Mouse (Mus musculus) neural tube, embryonic 11.5 days (tissue): Measurements from ENCODE around the gene Fat1. TPM values are rescaled to one million over a fixed set of nuclear protein-coding genes. Genes with fewer than 3 reads are reported as not detected.

ENCODE experiments used
- ATAC-seq: fragments of 200-750 bp; cut with Nextera tagmentation; 2 replicates; pipeline ENCODE4 v1.8.0; 2017; ENCODE audit warnings: moderate number of reproducible peaks, mild to moderate bottlenecking, moderate TSS enrichment, moderate library complexity; ENCODE audit not compliant: insufficient read depth, low FRiP score, low TSS enrichment
- DNase-seq: peaks from one replicate; pipeline ENCODE4 v3.0.0-alpha.2; 2015; ENCODE audit warnings: low spot score
- H3K27ac ChIP-seq: fragments of 300-500 bp; sonication (generic); 2 replicates; pipeline ENCODE4 v1.5.1; 2014; ENCODE audit warnings: low read depth, mild to moderate bottlenecking, low read length
- H3K27me3 ChIP-seq: fragments of 300-500 bp; sonication (generic); 2 replicates; pipeline ENCODE4 v1.6.1; 2014; ENCODE audit warnings: mild to moderate bottlenecking, low read length, mixed read lengths; ENCODE audit not compliant: control insufficient read depth, insufficient read depth
- H3K36me3 ChIP-seq: fragments of 300-500 bp; sonication (generic); 2 replicates; pipeline ENCODE4 v1.6.1; 2014; ENCODE audit warnings: mild to moderate bottlenecking, low read length, moderate library complexity, mixed read lengths; ENCODE audit not compliant: control insufficient read depth, insufficient read depth
- H3K4me1 ChIP-seq: fragments of 300-500 bp; sonication (generic); 2 replicates; pipeline ENCODE4 v1.6.1; 2014; ENCODE audit warnings: low read length, mixed read lengths; ENCODE audit not compliant: control insufficient read depth, insufficient read depth
- H3K4me2 ChIP-seq: fragments of 300-500 bp; sonication (generic); 2 replicates; pipeline ENCODE4 v1.6.1; 2014; ENCODE audit warnings: low read depth, mild to moderate bottlenecking, moderate library complexity
- H3K4me3 ChIP-seq: fragments of 300-500 bp; sonication (generic); 2 replicates; pipeline ENCODE4 v1.5.1; 2014; ENCODE audit warnings: low read depth, low read length
- H3K9ac ChIP-seq: fragments of 300-500 bp; sonication (generic); 2 replicates; pipeline ENCODE4 v1.6.1; 2014; ENCODE audit warnings: mild to moderate bottlenecking, low read length
- H3K9me3 ChIP-seq: fragments of 300-500 bp; sonication (generic); 2 replicates; pipeline ENCODE4 v1.6.1; 2016; ENCODE audit warnings: low read length; ENCODE audit not compliant: control insufficient read depth
- WGBS: fragments of 180-500 bp; shearing (Covaris S2); extraction: QIAGEN DNeasy Blood & Tissue Kit; methylation state at CpG from one replicate; pipeline ENCODE4 v1.1.7; 2014; 5-methylcytosine and 5-hydroxymethylcytosine counted together
- polyA plus RNA-seq: library from polyadenylated mRNA; unstranded; fragments of >200 nt; fragmentation: Nextera tagmentation; extraction: Ambion mirVana; gene quantifications from 2 replicates; pipeline ENCODE4 v1.2.1, GENCODE M21; 2014

The Fat1 gene
- polyA plus RNA-seq, 1 experiment from 2014 or later: 23.3 TPM

- no peak overlapping the region for H3K4me2 ChIP-seq
- H3K27me3 ChIP-seq: no peaks in the 10 kb centered on the region
- H3K36me3 ChIP-seq: peaks cover 29% of the 10 kb centered on the region
- no peak overlapping the region for H3K4me3 ChIP-seq
- no peak overlapping the region for H3K9ac ChIP-seq
- ATAC-seq (no peak), DNase-seq (no peak)
- no peak overlapping the region for H3K27ac ChIP-seq
- 62% methylated on average over 6 of the region's 6 CpGs for WGBS
- H3K4me1 ChIP-seq: no peaks in the 10 kb centered on the region
- H3K9me3 ChIP-seq: peaks cover 2% of the 10 kb centered on the region; the same call in 1 of the 2 replicates
Observed at GRCm38 (mm10) chr8:45028081-45028497, 92.8 kb downstream of the Fat1 start.

DNA sequence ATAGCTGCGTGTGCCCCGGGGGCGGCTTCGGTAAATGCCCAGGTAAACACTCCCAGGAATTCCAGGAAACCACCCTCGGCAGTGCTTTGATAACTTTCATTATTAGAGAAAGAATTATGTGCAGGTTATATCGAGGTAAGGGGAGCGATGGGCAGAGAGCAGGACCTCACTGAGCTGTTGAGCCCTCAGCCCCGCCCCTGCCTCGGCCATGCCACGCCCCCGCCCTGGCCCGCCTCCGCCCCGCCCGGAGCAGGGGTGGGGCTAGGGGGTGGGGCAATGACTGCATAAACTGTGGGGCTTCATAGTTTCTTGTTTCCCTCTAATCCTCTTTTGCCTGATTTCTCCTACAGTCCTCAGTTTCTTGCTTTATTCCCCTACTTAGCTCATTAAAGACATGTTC lies 103.1 kb downstream of the Fat1 start:
- H3K4me1 ChIP-seq: no peaks in the 10 kb centered on the region
- H3K4me3 ChIP-seq: no peak overlapping the region
- H3K36me3 ChIP-seq: peaks cover 31% of the 10 kb centered on the region
- no peaks in the 10 kb centered on the region for H3K27me3 ChIP-seq
- H3K27ac ChIP-seq: no peak overlapping the region
- ATAC-seq: no peak
- H3K4me2 ChIP-seq: no peak overlapping the region
- 78% methylated on average over 15 of the region's 15 CpGs for WGBS
- no peak overlapping the region for H3K9ac ChIP-seq
- no peak for DNase-seq
- H3K9me3 ChIP-seq: no peaks in the 10 kb centered on the region

GRCm38 (mm10) chr8:45044160-45044559 lies 108.9 kb downstream of the Fat1 start:
- WGBS: 95% methylated on average over 26 of the region's 26 CpGs
- H3K27me3 ChIP-seq: no peaks in the 10 kb centered on the region
- H3K9me3 ChIP-seq: no peaks in the 10 kb centered on the region
- H3K27ac ChIP-seq: no peak overlapping the region
- H3K4me2 ChIP-seq: no peak overlapping the region
- DNase-seq (no peak), ATAC-seq (no peak)
- H3K36me3 ChIP-seq: peaks cover 15% of the 10 kb centered on the region
- H3K4me3 ChIP-seq: no peak overlapping the region
- H3K4me1 ChIP-seq: no peaks in the 10 kb centered on the region
- no peak overlapping the region for H3K9ac ChIP-seq

DNA sequence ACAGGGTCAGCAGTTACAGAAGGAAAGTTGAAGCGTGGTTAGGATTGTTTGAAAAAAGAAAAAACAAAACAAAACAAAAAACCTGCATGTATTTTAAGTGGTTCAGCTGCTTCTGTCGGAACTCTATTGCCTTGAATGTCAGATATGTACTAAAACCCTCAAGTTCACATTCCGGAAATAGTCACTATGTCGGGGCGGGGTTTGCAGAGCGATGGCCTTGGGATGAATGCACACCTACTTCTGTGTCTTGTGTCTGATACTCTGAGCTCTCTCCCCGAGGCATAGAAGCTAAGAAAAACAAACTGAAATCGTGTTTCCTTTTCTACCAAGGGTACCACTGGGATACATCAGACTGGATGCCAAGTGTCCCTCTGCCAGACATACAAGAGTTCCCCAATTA lies 115.2 kb downstream of the Fat1 start:
- Histone ChIP-seq H3K27me3 (no peaks in the 10 kb centered on the region), H3K4me1 (no peaks in the 10 kb centered on the region), H3K36me3 (peaks cover 3% of the 10 kb centered on the region), H3K4me3 (no peak overlapping the region), H3K9me3 (no peaks in the 10 kb centered on the region), H3K4me2 (no peak overlapping the region), H3K9ac (no peak overlapping the region), H3K27ac (no peak overlapping the region)
- ATAC-seq: no peak
- WGBS: 96% methylated on average over 8 of the region's 8 CpGs
- DNase-seq: no peak

- Histone ChIP-seq H3K9me3 (no peaks in the 10 kb centered on the region), H3K27ac (no peak overlapping the region), H3K36me3 (peaks cover 3% of the 10 kb centered on the region), H3K27me3 (no peaks in the 10 kb centered on the region), H3K4me1 (no peaks in the 10 kb centered on the region), H3K4me3 (no peak overlapping the region), H3K4me2 (no peak overlapping the region), H3K9ac (no peak overlapping the region)
- WGBS: 97% methylated on average over 30 of the region's 30 CpGs
- no peak for DNase-seq
- ATAC-seq: no peak
Observed at GRCm38 (mm10) chr8:45051236-45051635, 116.0 kb downstream of the Fat1 start.

DNA sequence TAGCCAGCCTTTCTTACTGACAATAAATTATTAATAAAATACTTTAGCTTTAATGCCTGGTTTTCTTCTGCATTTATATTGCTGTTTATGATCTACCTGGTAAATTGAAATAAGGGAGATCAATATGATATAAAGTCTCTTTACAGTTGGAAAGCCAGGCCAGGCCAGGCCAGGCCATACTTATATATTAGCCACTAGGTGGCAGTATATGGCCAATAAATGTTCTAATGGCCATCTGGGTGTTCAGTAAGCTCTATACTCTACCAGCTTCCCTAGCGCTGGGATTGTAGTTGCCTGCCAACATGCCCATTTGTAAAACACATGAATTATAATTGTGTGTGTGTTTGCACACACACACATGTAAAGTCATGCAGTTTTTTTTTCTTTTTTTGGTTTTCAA lies 117.0 kb downstream of the Fat1 start:
- 78% methylated on average over 1 of the region's 1 CpGs for WGBS
- Histone ChIP-seq H3K4me1 (no peaks in the 10 kb centered on the region), H3K27me3 (no peaks in the 10 kb centered on the region), H3K36me3 (peaks cover 3% of the 10 kb centered on the region), H3K9me3 (no peaks in the 10 kb centered on the region), H3K4me3 (no peak overlapping the region), H3K9ac (no peak overlapping the region), H3K27ac (no peak overlapping the region), H3K4me2 (no peak overlapping the region)
- peak; percentile 64; the same call in 1 of the 2 replicates for ATAC-seq
- DNase-seq: no peak

DNA sequence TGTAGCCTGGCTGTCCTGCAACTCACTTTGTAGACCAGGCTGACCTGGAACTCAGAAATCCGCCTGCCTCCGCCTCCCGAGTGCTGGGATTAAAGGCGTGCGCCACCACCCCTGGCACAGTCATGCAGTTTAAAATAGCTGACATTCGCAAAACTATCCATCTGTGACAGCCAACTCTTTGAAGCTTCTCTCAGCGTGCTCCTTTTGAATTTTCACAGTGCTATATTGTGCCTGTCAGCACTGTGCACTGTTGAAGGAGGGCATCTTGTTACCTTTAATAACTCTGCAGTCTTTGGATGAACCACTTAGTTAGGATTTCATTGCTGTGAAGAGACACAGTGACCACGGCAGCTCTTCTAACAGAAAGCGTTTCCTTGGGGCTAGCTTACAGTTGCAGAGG lies 117.4 kb downstream of the Fat1 start:
- 92% methylated on average over 9 of the region's 9 CpGs for WGBS
- no peaks in the 10 kb centered on the region for H3K27me3 ChIP-seq
- no peak for DNase-seq
- H3K4me1 ChIP-seq: no peaks in the 10 kb centered on the region
- no peaks in the 10 kb centered on the region for H3K9me3 ChIP-seq
- no peak for ATAC-seq
- H3K27ac ChIP-seq: no peak overlapping the region
- peaks cover 3% of the 10 kb centered on the region for H3K36me3 ChIP-seq
- no peak overlapping the region for H3K4me3 ChIP-seq
- H3K9ac ChIP-seq: no peak overlapping the region
- no peak overlapping the region for H3K4me2 ChIP-seq

- Histone ChIP-seq H3K36me3 (peaks cover 3% of the 10 kb centered on the region), H3K9ac (no peak overlapping the region), H3K4me3 (no peak overlapping the region), H3K4me2 (no peak overlapping the region), H3K9me3 (no peaks in the 10 kb centered on the region), H3K4me1 (no peaks in the 10 kb centered on the region), H3K27me3 (no peaks in the 10 kb centered on the region), H3K27ac (no peak overlapping the region)
- DNase-seq: no peak
- no peak for ATAC-seq
- WGBS: 94% methylated on average over 3 of the region's 3 CpGs
Observed at GRCm38 (mm10) chr8:45055500-45055899, 120.3 kb downstream of the Fat1 start.

DNA sequence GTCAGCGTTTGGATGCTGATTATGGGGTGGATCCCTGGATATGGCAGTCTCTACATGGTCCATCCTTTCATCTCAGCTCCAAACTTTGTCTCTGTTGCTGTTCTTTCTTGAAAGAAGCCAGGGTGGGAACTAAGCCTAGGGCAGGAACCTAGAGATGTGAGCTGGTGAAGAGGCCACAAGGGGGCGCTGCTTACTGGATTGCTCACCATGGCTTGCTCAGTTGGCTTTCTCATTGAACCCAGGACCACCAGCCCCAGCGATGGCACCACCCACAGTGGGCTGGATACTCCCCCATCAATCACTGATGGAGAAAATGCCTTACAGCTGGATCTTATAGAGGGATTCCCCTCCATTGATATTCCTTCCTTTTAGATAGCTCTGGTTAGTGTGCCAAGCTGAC lies 121.6 kb downstream of the Fat1 start:
- ATAC-seq: peak; percentile 48; the same call in 1 of the 2 replicates
- no peak overlapping the region for H3K27ac ChIP-seq
- no peaks in the 10 kb centered on the region for H3K36me3 ChIP-seq
- DNase-seq: no peak
- H3K27me3 ChIP-seq: no peaks in the 10 kb centered on the region
- H3K4me3 ChIP-seq: no peak overlapping the region
- WGBS: 17% methylated on average over 2 of the region's 3 CpGs
- H3K9me3 ChIP-seq: no peaks in the 10 kb centered on the region
- no peak overlapping the region for H3K9ac ChIP-seq
- no peak overlapping the region for H3K4me2 ChIP-seq
- H3K4me1 ChIP-seq: no peaks in the 10 kb centered on the region
